Mouse (Mus musculus): ENCODE results near the gene B830017H08Rik.

The B830017H08Rik gene

GRCm38 (mm10) chr16:17832821-17833220, at the start of gene B830017H08Rik:
Gene B830017H08Rik (plus strand): TSS chr16:17833121.
- no peak for DNase-seq

DNA sequence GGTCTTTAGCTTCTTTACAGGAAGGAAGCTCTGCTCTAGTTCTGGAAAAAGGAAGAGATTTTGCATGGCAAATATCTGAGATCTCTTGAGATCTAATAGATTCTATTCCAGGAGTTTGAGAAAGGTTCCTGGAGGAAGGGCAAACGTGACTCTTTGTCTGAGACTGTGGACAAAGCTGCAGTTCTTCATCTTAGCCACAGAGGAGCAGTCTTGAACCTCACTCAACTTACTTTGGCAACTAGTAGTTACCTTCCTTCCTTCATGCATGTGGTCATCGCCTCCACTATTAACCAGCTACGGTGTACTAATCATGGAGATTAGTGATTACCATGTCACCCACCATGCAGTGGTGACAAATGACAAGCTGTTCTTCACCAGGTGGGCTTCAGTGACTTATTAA, 47.6 kb upstream of the B830017H08Rik start:
- no peak for DNase-seq

DNA sequence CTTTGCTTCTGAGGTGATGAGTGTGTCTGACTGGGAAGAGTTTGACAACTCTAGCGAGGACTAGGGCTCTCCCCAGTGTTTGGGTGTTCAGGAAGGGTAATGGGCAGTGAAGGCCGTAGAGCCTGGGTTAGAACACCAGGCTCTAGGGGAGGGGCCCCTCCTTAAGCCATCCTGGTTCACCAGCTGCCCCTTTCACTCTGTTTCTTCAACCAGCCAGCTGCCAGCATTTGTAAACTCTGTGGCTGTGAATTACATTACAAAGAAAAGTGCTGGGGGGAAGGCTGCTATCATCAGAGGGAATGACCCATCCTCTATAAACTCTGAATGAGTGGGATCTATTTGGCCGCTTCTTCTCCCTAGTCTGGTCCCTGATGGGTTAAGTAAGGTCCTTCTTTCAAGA, 40.2 kb upstream of the B830017H08Rik start:
- no peak for DNase-seq

- DNase-seq = no peak
Measured at GRCm38 (mm10) chr16:17794047-17794446, 38.9 kb upstream of the B830017H08Rik start.

DNA sequence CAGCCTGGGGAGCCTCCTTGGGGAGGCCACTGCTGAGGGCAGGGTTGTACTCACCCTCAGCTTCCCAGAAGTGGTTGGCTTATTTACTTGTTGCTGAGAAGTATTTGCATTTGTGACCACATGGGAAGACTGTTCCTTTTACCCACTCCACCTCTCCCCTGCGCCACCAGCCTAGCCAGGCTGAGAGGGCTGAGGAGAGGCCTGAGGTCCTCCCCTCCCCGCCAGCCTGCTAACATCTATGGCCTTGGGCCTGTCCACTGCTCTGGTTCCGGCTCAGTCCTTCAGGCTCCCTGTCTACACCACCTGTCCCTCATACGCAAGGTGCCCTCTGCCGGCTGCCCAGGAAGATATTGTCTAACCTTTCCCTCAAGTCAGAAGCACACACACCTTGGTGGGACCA, 37.3 kb upstream of the B830017H08Rik start:
- DNase-seq = no peak

DNA sequence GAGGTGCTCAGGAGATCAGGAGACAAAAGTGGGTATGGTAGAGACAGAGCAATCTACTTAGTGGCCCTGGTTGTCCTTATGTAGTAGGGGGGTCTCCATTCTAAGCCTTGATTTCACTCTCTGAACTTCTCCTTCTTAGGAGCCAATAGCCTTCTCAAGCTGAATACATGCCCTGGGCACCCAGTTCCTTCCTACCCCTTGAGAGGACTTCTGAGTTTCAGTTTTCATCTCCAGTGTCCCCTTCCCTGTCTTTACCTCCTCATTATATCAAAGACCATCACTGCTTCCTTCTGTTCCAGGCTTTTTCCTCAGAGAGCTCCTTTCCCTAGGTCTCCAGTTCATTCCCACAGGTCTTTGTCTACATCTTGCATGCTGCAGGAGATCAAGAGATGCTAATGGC, 36.4 kb upstream of the B830017H08Rik start:
- no peak for DNase-seq

DNA sequence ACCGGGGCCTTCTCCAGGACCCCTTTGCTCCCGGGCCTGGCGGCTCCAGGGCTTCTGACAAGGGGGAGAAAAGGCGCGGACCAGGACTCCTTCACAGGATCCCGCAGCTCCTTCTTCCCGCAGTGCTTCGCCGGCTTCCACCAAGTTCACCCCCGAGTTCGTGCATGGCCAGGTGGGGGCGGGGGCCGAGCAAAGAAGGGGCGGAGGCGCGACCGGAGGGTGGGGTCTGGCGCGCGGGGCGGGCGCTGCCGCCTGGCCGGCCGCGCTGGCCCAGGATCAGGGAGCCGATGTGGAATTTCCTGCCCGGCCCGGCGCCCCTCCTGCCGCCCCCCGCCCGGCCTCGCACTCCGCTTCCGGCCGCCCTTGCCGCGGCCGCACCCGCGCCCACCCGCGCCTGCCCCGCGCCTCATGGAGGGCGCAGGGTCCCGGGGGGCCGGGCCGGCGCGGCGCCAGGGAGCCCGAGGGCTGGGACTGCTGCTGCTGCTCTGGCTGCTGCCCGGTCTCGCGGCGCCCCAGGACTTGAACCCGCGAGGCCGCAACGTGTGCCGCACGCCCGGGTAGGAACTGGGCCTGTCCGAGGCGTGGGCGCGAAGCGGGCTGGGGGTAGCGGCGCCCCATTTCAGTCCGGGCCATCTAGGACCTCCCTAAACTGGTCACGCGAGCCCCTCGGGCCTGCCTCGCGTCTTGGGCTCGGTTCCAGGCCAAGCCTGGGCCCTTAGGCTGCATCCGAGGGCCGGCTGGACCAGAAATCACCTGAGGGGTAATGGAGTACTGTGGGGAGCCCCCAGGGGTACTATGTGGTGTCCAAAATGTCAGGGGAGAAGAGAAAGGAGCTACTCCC, 35.7 kb upstream of the B830017H08Rik start, which contains the start of gene Scarf2:
Gene Scarf2 (plus strand): TSS at position 312 of the 841 bp plus-strand sequence.
- no peak for DNase-seq

- DNase-seq = no peak
Measured at GRCm38 (mm10) chr16:17797812-17798311, 35.1 kb upstream of the B830017H08Rik start.

DNA sequence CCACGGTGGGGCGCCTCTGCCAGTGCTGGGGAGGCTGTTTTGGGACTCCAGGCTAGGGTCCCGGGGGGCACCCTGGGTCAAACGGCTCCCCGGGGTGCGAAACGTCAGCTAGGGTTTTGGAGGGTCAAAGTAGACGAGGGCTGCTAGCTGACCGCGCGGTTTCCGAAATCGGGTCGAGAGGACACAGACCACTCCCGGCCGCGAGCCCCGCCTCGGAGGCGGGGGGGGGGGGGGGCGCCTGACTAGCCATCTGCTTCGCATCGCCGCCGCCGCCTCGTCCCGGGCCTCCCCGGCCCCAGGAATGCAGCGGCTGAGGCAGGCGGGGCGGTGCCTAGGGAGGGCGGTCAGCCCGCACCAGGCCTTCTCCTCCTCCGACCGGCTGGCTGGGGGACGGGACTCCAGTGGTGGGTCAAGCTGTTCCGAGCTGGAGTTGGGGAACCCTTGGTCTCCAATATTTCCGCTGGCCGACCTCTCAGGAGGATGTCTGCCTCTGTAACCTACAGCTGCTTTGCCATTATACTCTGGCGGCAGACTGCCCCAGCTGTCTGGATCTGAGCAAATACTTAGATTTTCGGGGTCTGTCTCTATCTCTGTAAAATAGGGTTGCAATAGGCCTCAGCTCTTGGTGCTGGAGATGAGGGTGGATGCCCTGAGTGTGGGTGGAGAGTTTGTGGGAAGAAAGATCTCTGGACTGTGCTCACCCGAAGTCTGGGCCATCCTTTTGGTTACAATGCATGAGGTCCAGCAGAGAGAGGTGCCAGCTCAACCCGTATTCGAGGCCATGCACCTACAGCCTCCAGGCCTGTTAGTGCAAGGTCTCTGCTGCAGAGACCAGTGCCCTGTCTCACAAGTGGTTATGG, 34.4 kb upstream of the B830017H08Rik start:
- DNase-seq = peak; percentile 24 to 58

GRCm38 (mm10) chr16:17799584-17799983, 33.3 kb upstream of the B830017H08Rik start:
- DNase-seq = no peak

- no peak for DNase-seq
Measured at GRCm38 (mm10) chr16:17801777-17802455, 31.0 kb upstream of the B830017H08Rik start.

- DNase-seq = no peak
Measured at GRCm38 (mm10) chr16:17802456-17802838, 30.5 kb upstream of the B830017H08Rik start.

- peak in 1 of 2 experiments; percentile 24 for DNase-seq
Measured at GRCm38 (mm10) chr16:17802839-17803674, 29.9 kb upstream of the B830017H08Rik start.

DNA sequence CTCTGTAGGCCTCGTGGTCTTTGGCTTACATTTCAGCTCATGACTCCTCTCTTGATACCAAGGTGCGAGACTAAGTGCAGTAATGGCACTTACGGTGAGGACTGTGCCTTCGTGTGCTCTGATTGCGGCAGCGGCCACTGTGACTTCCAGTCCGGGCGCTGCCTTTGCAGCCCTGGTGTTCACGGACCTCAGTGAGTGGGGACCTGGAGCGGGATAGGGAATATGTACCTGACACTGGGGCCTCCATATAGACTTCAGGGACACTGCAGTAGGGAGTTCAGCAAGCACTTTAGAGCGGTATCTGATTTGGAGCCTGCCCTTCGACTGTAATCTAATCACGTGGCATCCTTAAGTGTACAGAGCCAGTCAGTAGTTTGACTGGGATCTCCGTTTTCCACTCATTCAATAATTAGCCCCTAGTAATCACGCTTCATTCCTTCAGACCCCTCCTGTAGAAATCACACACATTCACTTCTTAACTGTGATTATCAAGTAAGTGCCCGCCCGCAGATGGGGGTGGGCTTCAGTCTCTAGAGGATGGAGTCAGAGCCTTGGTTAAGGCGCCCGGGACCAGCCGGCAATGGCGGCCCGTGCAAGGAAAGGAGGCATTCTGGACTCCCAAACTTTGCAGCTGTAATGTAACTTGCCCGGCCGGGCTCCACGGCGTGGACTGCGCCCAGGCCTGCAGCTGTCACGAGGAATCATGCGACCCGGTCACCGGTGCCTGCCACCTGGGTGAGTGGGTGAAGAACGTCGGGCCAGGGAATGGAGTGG, 29.1 kb upstream of the B830017H08Rik start:
- no peak for DNase-seq

- DNase-seq = no peak
Measured at GRCm38 (mm10) chr16:17804449-17804912, 28.4 kb upstream of the B830017H08Rik start.

- DNase-seq = no peak
Measured at GRCm38 (mm10) chr16:17804982-17805381, 27.9 kb upstream of the B830017H08Rik start.

DNA sequence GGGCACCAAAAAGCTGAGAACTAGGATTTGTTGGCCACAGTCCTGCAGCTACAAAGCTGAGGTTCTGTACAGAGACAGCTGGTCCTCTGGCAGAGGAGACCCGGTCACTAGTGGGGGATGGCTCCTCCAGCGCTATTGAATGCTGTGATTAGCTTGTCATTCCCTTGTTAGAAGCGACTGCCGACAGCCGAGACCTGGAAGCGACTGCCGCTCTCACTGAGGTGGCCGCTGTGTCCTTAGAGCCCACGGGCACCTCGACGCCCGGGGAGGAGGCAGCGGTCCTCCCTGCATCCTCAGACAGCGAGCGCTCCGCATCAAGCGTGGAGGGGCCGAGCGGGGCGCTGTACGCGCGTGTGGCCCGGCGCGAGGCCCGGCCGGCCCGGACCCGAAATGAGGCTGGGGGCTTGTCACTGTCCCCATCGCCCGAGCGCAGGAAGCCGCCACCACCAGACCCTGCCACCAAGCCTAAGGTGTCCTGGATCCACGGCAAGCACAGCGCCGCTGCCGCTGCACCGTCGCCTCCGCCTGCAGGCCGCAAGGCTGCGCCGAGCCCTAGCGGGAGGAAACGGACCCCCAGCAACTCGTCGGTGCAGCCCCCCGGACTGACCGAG, 26.2 kb upstream of the B830017H08Rik start:
- no peak for DNase-seq

GRCm38 (mm10) chr16:17807192-17808009, 25.5 kb upstream of the B830017H08Rik start:
- DNase-seq = peak; percentile 72 to 81

GRCm38 (mm10) chr16:17809125-17809524, 23.8 kb upstream of the B830017H08Rik start:
- DNase-seq = no peak

GRCm38 (mm10) chr16:17809711-17810110, 23.2 kb upstream of the B830017H08Rik start:
- DNase-seq = no peak

Measured in kidney, adult 8-10 months (tissue).